Mouse (Mus musculus) forebrain, embryonic 10.5 days (tissue): ENCODE data around the gene Zfp12. TPM values are rescaled to one million over a fixed set of nuclear protein-coding genes. Genes with fewer than 3 reads are reported as not detected.

Experiments used
- DNase-seq: peaks from one replicate; pipeline ENCODE4 v3.0.0-alpha.2; 2017; ENCODE audit warnings: low spot score; ENCODE audit errors: extremely low spot score
- H3K27ac ChIP-seq: fragments of 300-500 bp; sonication (generic); 2 replicates; pipeline ENCODE4 v1.5.1; 2016; ENCODE audit warnings: mild to moderate bottlenecking
- H3K27me3 ChIP-seq: fragments of 300-500 bp; sonication (generic); 2 replicates; pipeline ENCODE4 v1.6.1; 2016; ENCODE audit warnings: mild to moderate bottlenecking; ENCODE audit not compliant: poor library complexity, severe bottlenecking
- H3K36me3 ChIP-seq: fragments of 300-500 bp; sonication (generic); replicated peaks from 2 replicates; pipeline ENCODE4 v1.6.1; 2016; ENCODE audit warnings: mild to moderate bottlenecking, moderate library complexity
- H3K4me1 ChIP-seq: fragments of 300-500 bp; sonication (generic); 2 replicates; pipeline ENCODE4 v1.6.1; 2016
- H3K4me3 ChIP-seq: fragments of 300-500 bp; sonication (generic); 2 replicates; pipeline ENCODE4 v1.5.1; 2016; ENCODE audit warnings: mild to moderate bottlenecking, moderate library complexity
- H3K9me3 ChIP-seq: fragments of 300-500 bp; sonication (generic); 2 replicates; pipeline ENCODE4 v1.6.1; 2016; ENCODE audit warnings: mild to moderate bottlenecking, moderate library complexity
- WGBS: fragments of 180-500 bp; shearing (Covaris S2); methylation state at CpG from one replicate; pipeline ENCODE4 v1.1.7; 2016; 5-methylcytosine and 5-hydroxymethylcytosine counted together
- polyA plus RNA-seq: library from polyadenylated mRNA; unstranded; fragments of >200 nt; fragmentation: Nextera tagmentation; extraction: Ambion mirVana; gene quantifications from 2 replicates; pipeline ENCODE4 v1.2.1, GENCODE M21; 2016

Zfp12 gene
- polyA plus RNA-seq, 1 experiment from 2014 or later = 19.7 TPM

DNA sequence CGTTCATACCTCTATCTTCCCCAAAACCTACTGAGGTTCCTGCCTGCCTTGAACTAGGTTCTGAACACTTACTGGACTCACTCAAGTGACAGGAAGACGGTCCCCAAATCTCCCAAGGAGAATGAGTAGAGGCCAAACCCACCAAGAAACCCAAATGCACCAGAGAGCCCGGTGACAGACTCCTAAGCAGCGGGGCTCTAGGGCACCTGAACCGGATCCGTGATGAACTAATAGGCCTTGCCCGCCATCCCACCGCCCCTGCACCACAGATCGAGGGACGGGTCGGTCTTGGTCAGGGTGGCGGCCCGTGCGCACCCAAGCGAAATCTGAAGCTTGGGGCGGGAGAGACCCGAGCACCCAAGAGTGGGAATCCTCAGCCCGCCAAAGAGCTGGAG, 17.8 kb downstream of the Zfp12 start:
- WGBS = 13% methylated on average over 18 of the region's 18 CpGs

GRCm38 (mm10) chr5:143253186-143253880, 18.4 kb downstream of the Zfp12 start:
- 1% methylated on average over 103 of the region's 103 CpGs for WGBS
- no peaks in the 10 kb centered on the region for H3K9me3 ChIP-seq
- H3K4me3 ChIP-seq = peak overlapping the region; percentile 49
- peaks cover 25% of the 10 kb centered on the region for H3K4me1 ChIP-seq
- no peak overlapping the region for H3K27ac ChIP-seq
- DNase-seq = peak; percentile 38
- H3K36me3 ChIP-seq = peaks cover 79% of the 10 kb centered on the region
- H3K27me3 ChIP-seq = peaks cover 88% of the 10 kb centered on the region

More for the DNA sequence above, 17.8 kb downstream of the Zfp12 start:
- Histone ChIP-seq H3K27ac (no peak overlapping the region), H3K36me3 (peaks cover 79% of the 10 kb centered on the region), H3K4me1 (peaks cover 25% of the 10 kb centered on the region), H3K9me3 (no peaks in the 10 kb centered on the region), H3K4me3 (peak overlapping the region; percentile 49), H3K27me3 (peaks cover 83% of the 10 kb centered on the region)
- no peak for DNase-seq

DNA sequence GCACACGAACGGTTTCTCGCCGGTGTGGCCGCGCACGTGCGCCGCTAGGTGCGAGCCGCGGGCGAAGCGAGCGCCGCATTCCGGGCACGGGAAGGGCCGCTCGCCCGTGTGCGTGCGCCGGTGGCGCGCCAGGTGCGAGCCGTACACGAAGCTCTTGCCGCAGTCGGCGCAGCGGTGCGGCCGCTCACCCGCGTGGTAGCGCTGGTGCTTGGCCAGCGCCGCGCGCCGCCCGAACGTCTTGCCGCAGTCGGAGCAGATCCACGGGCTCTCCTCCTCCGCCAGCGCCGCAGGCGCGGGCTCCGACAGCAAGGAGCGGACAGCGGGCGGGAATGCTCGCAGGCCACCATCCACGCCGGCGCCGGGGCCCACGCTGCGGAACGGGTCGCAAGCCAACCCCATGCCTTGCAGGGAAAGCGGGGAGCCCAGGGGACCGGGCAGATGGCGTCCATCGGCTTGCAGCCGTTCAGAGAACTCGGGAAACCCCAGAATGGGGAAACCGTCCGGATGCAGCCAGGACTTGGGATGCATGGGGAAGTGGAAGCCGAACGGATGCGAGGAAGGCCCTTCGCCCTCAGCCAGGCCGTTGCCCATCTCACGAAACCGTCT, 19.0 kb downstream of the Zfp12 start:
- Histone ChIP-seq H3K27me3 (peaks cover 95% of the 10 kb centered on the region), H3K4me1 (peaks cover 25% of the 10 kb centered on the region), H3K4me3 (peak overlapping the region; percentile 49), H3K36me3 (peaks cover 79% of the 10 kb centered on the region), H3K9me3 (no peaks in the 10 kb centered on the region), H3K27ac (no peak overlapping the region)
- peak; percentile 38 for DNase-seq
- 2% methylated on average over 81 of the region's 81 CpGs for WGBS

DNA sequence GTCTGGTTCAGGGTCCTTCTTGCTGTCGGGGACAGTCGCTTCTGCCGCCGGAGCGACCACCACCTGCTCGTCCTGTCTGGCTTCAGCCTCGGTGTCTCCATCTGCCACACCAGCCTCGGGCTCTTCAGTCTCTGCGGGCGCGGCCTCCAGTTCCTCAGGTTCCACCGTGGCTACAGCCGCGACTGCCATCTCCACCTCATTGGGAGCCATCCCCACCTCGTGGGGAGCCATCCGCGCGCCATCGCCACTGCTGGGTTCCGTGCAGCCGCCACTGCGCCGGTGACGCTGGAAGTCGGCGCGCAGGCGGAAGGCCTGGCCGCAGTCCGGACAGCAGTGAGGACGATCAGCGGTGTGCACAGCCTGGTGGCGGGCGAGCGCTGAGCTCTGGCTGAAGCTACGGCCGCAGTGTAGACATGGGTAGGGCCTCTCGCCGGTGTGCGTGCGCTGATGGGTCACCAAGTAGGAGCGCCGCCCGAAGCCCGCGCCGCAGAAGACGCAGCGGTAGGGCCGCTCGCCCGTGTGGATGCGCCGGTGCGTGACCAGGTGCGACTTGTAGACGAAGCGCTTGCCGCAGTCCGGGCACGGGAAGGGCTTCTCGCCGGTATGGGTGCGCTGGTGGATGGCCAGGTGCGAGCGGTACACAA, 19.6 kb downstream of the Zfp12 start:
- no peaks in the 10 kb centered on the region for H3K9me3 ChIP-seq
- 3% methylated on average over 66 of the region's 66 CpGs for WGBS
- DNase-seq = peak; percentile 40
- peaks cover 81% of the 10 kb centered on the region for H3K36me3 ChIP-seq
- peaks cover 25% of the 10 kb centered on the region for H3K4me1 ChIP-seq
- H3K4me3 ChIP-seq = peak overlapping the region; percentile 49
- H3K27me3 ChIP-seq = peaks cover 94% of the 10 kb centered on the region
- H3K27ac ChIP-seq = no peak overlapping the region

GRCm38 (mm10) chr5:143255131-143255519, 20.2 kb downstream of the Zfp12 start:
- H3K27ac ChIP-seq = no peak overlapping the region
- peak overlapping the region; percentile 49 for H3K4me3 ChIP-seq
- DNase-seq = no peak
- H3K9me3 ChIP-seq = no peaks in the 10 kb centered on the region
- WGBS = 6% methylated on average over 24 of the region's 24 CpGs
- peaks cover 82% of the 10 kb centered on the region for H3K36me3 ChIP-seq
- H3K4me1 ChIP-seq = peaks cover 25% of the 10 kb centered on the region
- H3K27me3 ChIP-seq = peaks cover 90% of the 10 kb centered on the region

- Histone ChIP-seq H3K27me3 (peaks cover 83% of the 10 kb centered on the region), H3K36me3 (peaks cover 89% of the 10 kb centered on the region), H3K9me3 (no peaks in the 10 kb centered on the region), H3K4me1 (peaks cover 25% of the 10 kb centered on the region), H3K4me3 (no peak overlapping the region), H3K27ac (no peak overlapping the region)
- WGBS = 71% methylated on average over 5 of the region's 5 CpGs
- DNase-seq = no peak
These were observed 20.8 kb downstream of the Zfp12 start for GRCm38 (mm10) chr5:143255802-143256201.

- peaks cover 25% of the 10 kb centered on the region for H3K27me3 ChIP-seq
- no peak for DNase-seq
- no peak overlapping the region for H3K27ac ChIP-seq
- peaks cover 85% of the 10 kb centered on the region for H3K36me3 ChIP-seq
- no peaks in the 10 kb centered on the region for H3K4me1 ChIP-seq
- H3K9me3 ChIP-seq = no peaks in the 10 kb centered on the region
- H3K4me3 ChIP-seq = no peak overlapping the region
- 96% methylated on average over 8 of the region's 8 CpGs for WGBS
These were observed 26.7 kb downstream of the Zfp12 start for GRCm38 (mm10) chr5:143261636-143262035.

- WGBS = 94% methylated on average over 10 of the region's 10 CpGs
- H3K36me3 ChIP-seq = peaks cover 58% of the 10 kb centered on the region
- DNase-seq = no peak
These were observed 29.7 kb downstream of the Zfp12 start for GRCm38 (mm10) chr5:143264689-143265088.

DNA sequence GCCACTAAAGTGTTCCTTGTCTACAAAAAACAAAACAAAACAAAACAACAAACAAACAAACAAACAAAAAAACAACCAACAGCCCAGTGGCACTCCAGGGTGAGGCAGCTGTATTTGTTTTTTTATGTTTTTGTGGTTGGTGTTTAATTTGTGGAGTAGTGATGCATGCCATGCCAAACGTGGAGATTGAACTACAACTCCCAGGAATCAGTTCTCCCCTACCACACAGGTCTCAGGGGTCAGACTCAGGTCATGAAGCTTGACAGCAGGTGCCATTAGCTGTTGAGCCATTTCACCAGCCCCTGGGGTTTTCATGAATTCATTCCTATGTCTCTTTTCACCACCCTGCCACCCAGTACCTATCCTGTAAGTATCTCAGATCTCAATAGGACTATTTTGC, 30.4 kb downstream of the Zfp12 start:
- H3K27me3 ChIP-seq = no peaks in the 10 kb centered on the region
- WGBS = 67% methylated on average over 1 of the region's 1 CpGs
- H3K4me3 ChIP-seq = no peak overlapping the region
- peaks cover 50% of the 10 kb centered on the region for H3K36me3 ChIP-seq
- no peaks in the 10 kb centered on the region for H3K9me3 ChIP-seq
- peaks cover 18% of the 10 kb centered on the region for H3K4me1 ChIP-seq
- no peak overlapping the region for H3K27ac ChIP-seq
- no peak for DNase-seq

More at GRCm38 (mm10) chr5:143264689-143265088, 29.7 kb downstream of the Zfp12 start:
- peaks cover 12% of the 10 kb centered on the region for H3K4me1 ChIP-seq
- no peak overlapping the region for H3K27ac ChIP-seq
- no peak overlapping the region for H3K4me3 ChIP-seq
- H3K27me3 ChIP-seq = no peaks in the 10 kb centered on the region
- H3K9me3 ChIP-seq = no peaks in the 10 kb centered on the region

- H3K27ac ChIP-seq = no peak overlapping the region
- no peaks in the 10 kb centered on the region for H3K9me3 ChIP-seq
- H3K4me3 ChIP-seq = no peak overlapping the region
- no peak for DNase-seq
- WGBS = 88% methylated on average over 6 of the region's 6 CpGs
- H3K27me3 ChIP-seq = no peaks in the 10 kb centered on the region
- peaks cover 37% of the 10 kb centered on the region for H3K36me3 ChIP-seq
- peaks cover 26% of the 10 kb centered on the region for H3K4me1 ChIP-seq
These were observed 31.8 kb downstream of the Zfp12 start for GRCm38 (mm10) chr5:143266794-143267193.

- 28% methylated on average over 8 of the region's 8 CpGs for WGBS
- H3K27me3 ChIP-seq = no peaks in the 10 kb centered on the region
- H3K9me3 ChIP-seq = no peaks in the 10 kb centered on the region
- peaks cover 26% of the 10 kb centered on the region for H3K4me1 ChIP-seq
- peaks cover 15% of the 10 kb centered on the region for H3K36me3 ChIP-seq
- no peak for DNase-seq
- peak overlapping the region; percentile 97 for H3K27ac ChIP-seq
- H3K4me3 ChIP-seq = peak overlapping the region; percentile 99
These were observed 34.0 kb downstream of the Zfp12 start for GRCm38 (mm10) chr5:143268985-143269362.

- Histone ChIP-seq H3K9me3 (no peaks in the 10 kb centered on the region), H3K4me3 (peak within 1 kb of the TSS; percentile 99), H3K4me1 (peaks cover 26% of the 10 kb centered on the region), H3K27me3 (no peaks in the 10 kb centered on the region), H3K36me3 (peaks cover 9% of the 10 kb centered on the region), H3K27ac (peak within 1 kb of the TSS; percentile 97)
- under 1% methylated on average over 77 of the region's 79 CpGs for WGBS
- peak; percentile 61 for DNase-seq
These were observed 34.6 kb downstream of the Zfp12 start, which contains the start of gene Zfp316 for GRCm38 (mm10) chr5:143269363-143270150. Gene Zfp316, minus strand, starts transcription at chr5:143270022.
